Mouse (Mus musculus): ENCODE data around the gene Wbp1.

- TF ChIP-seq EP300 (IDR thresholded peaks at IDR 0.05; ENCODE audit: insufficient read depth, low read depth, low read length) (no peak), CTCF (IDR thresholded peaks at IDR 0.05) (peak; percentile 66)
Measured at GRCm38 (mm10) chr6:83101688-83102556, 19.4 kb downstream of the Wbp1 start.

Data from heart, adult 2 months (tissue).